Mouse (Mus musculus) spleen, postnatal 14 days (tissue): Measurements from ENCODE around the gene Ttc6.

Source experiments
- DNase-seq, 2 experiments: peaks; one replicate each; pipeline ENCODE4 v3.0.0; 2021 to 2022; ENCODE audit warnings: low spot score in 2 of 2

Gene Ttc6

GRCm38 (mm10) chr12:57662986-57663674 is 99.2 kb downstream of the Ttc6 start:
- no peak for DNase-seq

DNA sequence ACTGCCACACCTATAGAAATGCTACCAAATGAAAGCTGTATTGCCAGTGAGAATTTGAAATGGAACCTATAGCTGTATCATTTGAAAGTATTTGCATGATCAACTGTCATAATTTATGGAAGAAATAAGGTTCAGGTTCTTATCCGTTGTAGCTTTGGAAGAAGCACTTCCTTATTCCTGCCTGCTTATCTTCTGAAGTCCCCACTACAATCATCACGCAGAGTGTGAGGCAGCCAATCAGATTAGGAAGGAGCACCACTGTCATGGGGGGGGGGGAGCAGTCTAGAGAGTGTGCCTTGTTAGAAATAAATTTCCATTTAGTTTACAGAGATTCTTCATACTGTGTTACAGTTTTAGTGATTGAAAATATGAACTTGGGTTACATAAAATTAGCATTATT is 108.5 kb downstream of the Ttc6 start:
- DNase-seq, result no peak

DNA sequence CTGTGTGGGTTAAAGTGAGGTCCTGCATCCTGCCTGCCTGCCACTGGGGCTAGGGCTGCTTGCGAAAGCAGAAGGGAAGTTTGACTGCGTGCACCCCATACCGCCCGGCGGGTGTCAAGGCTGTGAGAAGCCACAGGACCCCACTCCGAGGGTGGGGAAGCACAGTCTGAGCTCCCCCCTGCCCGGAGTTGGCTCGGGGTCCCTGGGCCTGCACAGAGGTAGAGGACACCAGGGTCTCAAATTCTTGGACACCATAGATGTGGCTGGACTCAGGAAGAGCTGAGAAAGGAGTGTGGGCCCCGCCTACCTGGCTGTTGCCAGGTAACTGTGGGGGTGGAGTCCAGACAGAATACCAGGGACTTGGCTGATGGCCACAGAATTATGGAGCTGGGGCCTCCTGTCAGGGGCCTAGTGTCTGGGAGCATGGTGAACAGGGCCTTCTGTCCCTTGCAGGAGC is 121.1 kb downstream of the Ttc6 start:
- DNase-seq, result no peak

DNA sequence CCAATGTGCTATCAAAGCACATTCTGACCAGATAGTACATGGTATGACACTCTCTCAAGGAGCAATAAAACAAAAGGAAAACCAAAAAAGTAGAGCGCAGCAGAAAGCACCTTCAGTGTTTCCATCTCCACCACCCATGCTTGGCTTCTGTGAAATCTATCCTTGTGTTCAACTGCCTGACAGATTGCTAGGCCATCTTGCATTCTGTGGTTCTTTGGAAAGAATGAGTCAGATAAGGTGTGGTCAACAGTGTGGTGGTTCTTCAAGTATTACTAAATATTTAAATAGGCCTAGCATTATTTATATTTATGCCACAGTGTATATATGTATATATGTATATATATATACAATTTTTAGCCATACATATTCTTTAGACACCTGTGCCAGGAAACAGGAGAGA is 146.1 kb downstream of the Ttc6 start:
- DNase-seq, result no peak

DNA sequence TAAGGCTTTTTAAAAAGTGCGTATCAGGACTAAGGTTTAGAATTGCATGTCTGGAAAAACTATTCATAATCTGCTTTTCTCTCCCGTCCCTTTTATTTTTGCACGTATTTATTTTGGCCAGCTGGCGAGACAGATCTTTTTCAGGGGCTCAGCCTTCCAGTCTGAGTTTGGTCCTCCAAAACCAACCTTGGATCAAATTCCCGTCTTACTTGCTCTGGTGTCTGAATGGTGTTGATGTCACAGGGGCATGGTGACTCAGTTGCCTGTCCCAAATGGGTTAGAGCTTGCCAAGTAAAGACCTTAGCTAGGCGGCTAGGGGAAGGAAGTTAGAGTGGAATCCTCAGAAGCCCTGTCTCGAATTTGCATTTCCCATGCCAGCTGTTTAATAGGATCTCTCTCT is 200.8 kb downstream of the Ttc6 start:
- no peak for DNase-seq

GRCm38 (mm10) chr12:57776290-57776997 is 212.5 kb downstream of the Ttc6 start:
- DNase-seq, result no peak

DNA sequence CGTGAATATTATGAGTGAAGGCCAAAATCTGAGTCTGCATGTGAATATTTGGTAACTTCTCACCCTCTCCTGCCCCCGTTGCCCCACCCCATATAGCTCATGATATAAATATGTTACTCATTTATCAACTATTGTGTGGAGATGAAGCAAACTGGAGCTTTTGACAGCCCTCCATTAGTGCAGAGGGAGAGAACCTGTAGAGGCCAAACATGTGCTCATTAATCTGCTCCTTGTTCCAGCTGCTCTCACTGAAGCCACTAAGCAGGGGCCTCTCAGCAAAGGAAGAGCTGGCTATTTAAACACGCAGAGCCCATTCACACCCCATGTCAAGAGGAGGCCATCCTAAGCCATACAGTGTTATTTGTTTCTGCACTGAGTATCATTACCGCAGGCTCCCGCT is 218.0 kb downstream of the Ttc6 start:
- no peak for DNase-seq

- DNase-seq, result no peak
These were observed 223.6 kb downstream of the Ttc6 start for GRCm38 (mm10) chr12:57787471-57787870.
